21 mouse cellular contexts compared by ENCODE assay signal in genomic region chr10:69278764-69279606, GRCm38 (mm10).
DNase-seq lines count a peak whose midpoint lies in the region; ATAC-seq and TF ChIP-seq lines count a peak whose summit lies in the region.
"Had no signal": no experiment of that assay in that cellular context is flagged by ENCODE, and none has a peak within 500 bp of the region (broad histone marks: within the 10 kb centered on the region; RNA-seq: fewer than 3 reads in every experiment).

No protein-coding gene starts in this region.

- 38% methylated on average over 18 of the region's 18 CpGs for WGBS in kidney, embryonic 16.5 days

- no peak for TF ChIP-seq CTCF in brain, embryonic 14.5 days (IDR thresholded peaks at IDR 0.05; ENCODE audit: borderline replicate concordance, extremely low read depth, insufficient read depth, insufficient read length)

- H3K27ac ChIP-seq in kidney, embryonic 16.5 days (ENCODE audit: low read length), result no peak overlapping the region
- H3K27ac ChIP-seq: embryonic facial prominence, embryonic 15.5 days; kidney, postnatal 0 days; liver, embryonic 15.5 days; macrophage; midbrain, embryonic 12.5 days had no signal

- H3K4me1 ChIP-seq in kidney, embryonic 16.5 days (ENCODE audit: insufficient read depth, low read length), result no peaks in the 10 kb centered on the region
- H3K4me1 ChIP-seq: embryonic facial prominence, embryonic 15.5 days; liver, embryonic 15.5 days had no signal

- no peak overlapping the region for H3K4me2 ChIP-seq in kidney, embryonic 16.5 days (replicated peaks; ENCODE audit: low read depth, low read length)
- H3K4me2 ChIP-seq: embryonic facial prominence, embryonic 15.5 days; liver, embryonic 15.5 days; midbrain, embryonic 12.5 days had no signal

- no peak overlapping the region for H3K4me3 ChIP-seq in kidney, embryonic 16.5 days (ENCODE audit: low read length)
- H3K4me3 ChIP-seq: embryonic facial prominence, embryonic 15.5 days; liver, embryonic 15.5 days; midbrain, embryonic 12.5 days had no signal

- ATAC-seq in kidney, embryonic 16.5 days (ENCODE audit: low FRiP score, low TSS enrichment), result no peak
- ATAC-seq: forebrain, postnatal 0 days; inflammation-experienced regulatory T-cells, adult 6 months had no signal

- peak; percentile 23 to 30 for DNase-seq in cerebellum, postnatal 10 days
- DNase-seq in cerebellum, adult 9-10 months, result no peak
- peak; percentile 44 for DNase-seq in kidney, adult 11 months
- peak; percentile 48 for DNase-seq in brain, embryonic 14.5 days (ENCODE audit: low read depth)
- DNase-seq in mesoderm, embryonic 11.5 days (ENCODE audit: low read depth, low spot score), result peak; percentile 49
- no peak for DNase-seq in thymus, postnatal 10 days (ENCODE audit: low spot score in 2 of 2)
- no peak for DNase-seq in thymus, postnatal 14 days
- DNase-seq: adrenal gland, adult 2 months; cerebellum, adult 8-10 months; forebrain, postnatal 0 days; heart, adult 11 months; heart, postnatal 4 days; right cerebral cortex, postnatal 4 days; thymus, adult 2 months had no signal

- no peaks in the 10 kb centered on the region for H3K9me3 ChIP-seq in kidney, embryonic 16.5 days (ENCODE audit: low read length)
- H3K9me3 ChIP-seq: embryonic facial prominence, embryonic 15.5 days; liver, embryonic 15.5 days; midbrain, embryonic 12.5 days had no signal

- no peak overlapping the region for H3K9ac ChIP-seq in kidney, embryonic 16.5 days (replicated peaks; ENCODE audit: low read length)
- H3K9ac ChIP-seq: embryonic facial prominence, embryonic 15.5 days; forebrain, postnatal 0 days; liver, embryonic 15.5 days; midbrain, embryonic 12.5 days had no signal

- no peaks in the 10 kb centered on the region for H3K27me3 ChIP-seq in kidney, embryonic 16.5 days (ENCODE audit: insufficient read depth, low read length)
- H3K27me3 ChIP-seq: embryonic facial prominence, embryonic 15.5 days; liver, embryonic 15.5 days; midbrain, embryonic 12.5 days had no signal

- H3K36me3 ChIP-seq in kidney, embryonic 16.5 days (ENCODE audit: insufficient read depth, low read length), result peaks cover 23% of the 10 kb centered on the region

- no peak for TF ChIP-seq POLR2A in brain, embryonic 14.5 days (IDR thresholded peaks at IDR 0.05; ENCODE audit: borderline replicate concordance, extremely low read depth, insufficient read depth, insufficient read length, poor library complexity, severe bottlenecking)

Comparison
In these comparisons a context has a peak if more than half of its experiments do, and no peak if none do; other contexts are left out.
1. DNase-seq: peak in cerebellum, postnatal 10 days (2 of 2), kidney, adult 11 months (single experiment), brain, embryonic 14.5 days (single experiment) and mesoderm, embryonic 11.5 days (single experiment); none in cerebellum, adult 9-10 months (single experiment), thymus, postnatal 10 days (0 of 2) and thymus, postnatal 14 days (single experiment).